Mouse (Mus musculus) ovary, adult 2 months (tissue): Measurements from ENCODE around the gene Olfr164. TPM values are rescaled to one million over a fixed set of nuclear protein-coding genes. Genes with fewer than 3 reads are reported as not detected.

Experiments used
- polyA plus RNA-seq: library from polyadenylated mRNA; depleted of rRNA; stranded (reverse); fragments of >200 nt; gene quantifications from 2 replicates; pipeline ENCODE4 v1.2.3, GENCODE M21; 2012; rRNA removed

Gene Olfr164
- polyA plus RNA-seq, result not detected in 2 replicates

DNA sequence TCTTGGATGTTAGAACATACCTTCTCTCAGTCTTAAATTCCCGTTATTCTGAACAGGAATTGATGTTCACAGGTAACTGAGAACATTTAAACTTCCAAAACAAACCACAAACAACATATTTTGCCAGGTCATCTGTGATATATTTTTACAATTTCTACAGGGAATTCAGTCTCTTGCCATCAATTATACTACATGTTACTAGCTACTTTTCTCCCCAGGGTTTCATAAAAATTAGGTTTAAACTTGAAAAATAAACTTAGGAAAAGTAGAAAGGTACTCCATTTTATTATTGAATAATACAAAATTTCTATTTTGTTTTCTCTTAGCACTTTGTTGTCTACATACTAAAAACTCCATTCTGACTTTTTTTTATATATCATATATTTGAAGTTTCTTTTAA lies at the start of gene Olfr164:
TSS of gene Olfr164 (minus strand) at position 101 of the 400 bp plus-strand sequence.

Other genes starting within 250 kb of the Olfr164 start
- gene Olfr165, start 109.1 kb upstream of the Olfr164 start, polyA plus RNA-seq, result not detected in 2 replicates
- not detected in 2 replicates for gene Olfr166, start 169.6 kb upstream of the Olfr164 start, polyA plus RNA-seq
- not detected in 2 replicates for gene Olfr167, start 208.2 kb upstream of the Olfr164 start, polyA plus RNA-seq
- gene Olfr168, start 221.5 kb upstream of the Olfr164 start, polyA plus RNA-seq, result not detected in 2 replicates